Mouse (Mus musculus): ENCODE data around the gene Jarid2. TPM values are rescaled to one million over a fixed set of nuclear protein-coding genes. Genes with fewer than 3 reads are reported as not detected.
"Not testable (repeated sequence)": the region's sequence is repeated elsewhere in the genome, so short reads cannot be mapped to it uniquely, and the experiment has no call there.

Jarid2 gene
- polyA plus RNA-seq, 1 experiment = 3.1 TPM

DNA sequence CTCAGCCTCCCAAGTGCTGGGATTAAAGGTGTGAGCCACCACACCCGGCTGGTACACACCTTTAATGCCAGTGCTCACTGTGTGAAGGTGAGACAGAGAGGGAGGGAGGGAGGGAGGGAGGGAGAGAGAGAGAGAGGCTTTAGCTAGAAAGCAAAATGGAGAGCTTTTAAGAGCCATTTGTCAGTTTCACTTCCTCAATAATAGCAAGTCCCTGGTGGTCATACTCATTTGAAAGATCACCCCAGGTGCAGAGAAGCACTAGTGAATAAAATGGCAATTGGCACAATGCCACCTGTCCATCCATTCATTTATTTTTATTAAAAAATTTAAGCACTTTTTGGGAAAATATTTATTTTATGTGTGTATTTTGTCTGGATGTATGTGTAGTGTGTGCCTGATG is 9.2 kb upstream of the Jarid2 start:
- Histone ChIP-seq H3K36me3 (ENCODE audit: control insufficient read depth, insufficient read depth) (no peaks in the 10 kb centered on the region), H3ac (ENCODE audit: control insufficient read depth, insufficient read length, low read depth) (no peak overlapping the region), H3K4me3 (ENCODE audit: insufficient read depth, poor library complexity, severe bottlenecking) (no peak overlapping the region), H3K79me3 (ENCODE audit: low read depth) (no peaks in the 10 kb centered on the region), H3K79me2 (ENCODE audit: control insufficient read depth, insufficient read depth) (no peaks in the 10 kb centered on the region), H3K27me3 (ENCODE audit: control insufficient read depth, insufficient read depth, insufficient read length) (no peaks in the 10 kb centered on the region)
- TF ChIP-seq MYOD1 (IDR thresholded peaks at IDR 0.05; ENCODE audit: control insufficient read depth, insufficient read length, low read depth) (no peak), MAX (IDR thresholded peaks at IDR 0.05) (no peak), USF1 (IDR thresholded peaks at IDR 0.05; ENCODE audit: low read depth) (no peak), FOSL1 (IDR thresholded peaks at IDR 0.05; ENCODE audit: insufficient read depth, low read length, poor library complexity, severe bottlenecking) (no peak), MYOG (IDR thresholded peaks at IDR 0.05; ENCODE audit: control insufficient read depth, extremely low read depth, insufficient read length) (no peak), CTCF (IDR thresholded peaks at IDR 0.05; ENCODE audit: control insufficient read depth, insufficient read depth, insufficient read length) (no peak), CEBPB (IDR thresholded peaks at IDR 0.05; ENCODE audit: low read depth) (no peak)

- Histone ChIP-seq H3ac (ENCODE audit: control insufficient read depth, insufficient read length, low read depth) (no peak overlapping the region), H3K4me3 (ENCODE audit: insufficient read depth, poor library complexity, severe bottlenecking) (no peak overlapping the region), H3K79me3 (ENCODE audit: low read depth) (no peaks in the 10 kb centered on the region), H3K27me3 (ENCODE audit: control insufficient read depth, insufficient read depth, insufficient read length) (no peaks in the 10 kb centered on the region), H3K36me3 (ENCODE audit: control insufficient read depth, insufficient read depth) (no peaks in the 10 kb centered on the region), H3K79me2 (ENCODE audit: control insufficient read depth, insufficient read depth) (no peaks in the 10 kb centered on the region)
- TF ChIP-seq CTCF (IDR thresholded peaks at IDR 0.05; ENCODE audit: control insufficient read depth, insufficient read depth, insufficient read length) (no peak), CEBPB (IDR thresholded peaks at IDR 0.05; ENCODE audit: low read depth) (no peak), FOSL1 (IDR thresholded peaks at IDR 0.05; ENCODE audit: insufficient read depth, low read length, poor library complexity, severe bottlenecking) (no peak), MAX (IDR thresholded peaks at IDR 0.05) (no peak), MYOD1 (IDR thresholded peaks at IDR 0.05; ENCODE audit: control insufficient read depth, insufficient read length, low read depth) (no peak), MYOG (IDR thresholded peaks at IDR 0.05; ENCODE audit: control insufficient read depth, extremely low read depth, insufficient read length) (no peak), USF1 (IDR thresholded peaks at IDR 0.05; ENCODE audit: low read depth) (no peak)
These were observed 7.3 kb upstream of the Jarid2 start for GRCm38 (mm10) chr13:44721891-44722547.

DNA sequence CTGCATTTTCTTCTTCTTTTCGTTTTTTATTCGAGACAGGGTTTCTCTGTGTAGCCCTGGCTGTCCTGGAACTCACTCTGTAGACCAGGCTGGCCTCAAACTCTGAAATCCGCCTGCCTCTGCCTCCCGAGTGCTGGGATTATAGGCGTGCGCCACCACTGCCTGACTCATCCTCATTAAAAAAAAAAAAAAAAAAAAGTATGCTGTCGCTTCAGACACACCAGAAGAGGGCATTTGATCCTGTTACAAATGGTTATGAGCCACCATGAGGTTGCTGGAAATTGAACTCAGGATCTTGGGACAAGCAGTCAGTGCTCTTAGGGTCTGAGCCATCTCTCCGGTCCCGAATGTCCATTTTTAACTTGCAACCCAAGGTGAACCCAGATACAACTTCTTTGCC is 5.8 kb upstream of the Jarid2 start:
- not testable (repeated sequence) for H3ac ChIP-seq (ENCODE audit: control insufficient read depth, insufficient read length, low read depth); H3K79me3 ChIP-seq (ENCODE audit: low read depth); H3K36me3 ChIP-seq (ENCODE audit: control insufficient read depth, insufficient read depth); H3K4me3 ChIP-seq (ENCODE audit: insufficient read depth, poor library complexity, severe bottlenecking); H3K27me3 ChIP-seq (ENCODE audit: control insufficient read depth, insufficient read depth, insufficient read length); H3K79me2 ChIP-seq (ENCODE audit: control insufficient read depth, insufficient read depth)

- no peaks in the 10 kb centered on the region for H3K27me3 ChIP-seq (ENCODE audit: control insufficient read depth, insufficient read depth, insufficient read length)
- TF ChIP-seq MYOG (IDR thresholded peaks at IDR 0.05; ENCODE audit: control insufficient read depth, extremely low read depth, insufficient read length) (no peak), MYOD1 (IDR thresholded peaks at IDR 0.05; ENCODE audit: control insufficient read depth, insufficient read length, low read depth) (no peak), USF1 (IDR thresholded peaks at IDR 0.05; ENCODE audit: low read depth) (no peak), CTCF (IDR thresholded peaks at IDR 0.05; ENCODE audit: control insufficient read depth, insufficient read depth, insufficient read length) (no peak), CEBPB (IDR thresholded peaks at IDR 0.05; ENCODE audit: low read depth) (no peak), FOSL1 (IDR thresholded peaks at IDR 0.05; ENCODE audit: insufficient read depth, low read length, poor library complexity, severe bottlenecking) (no peak), MAX (IDR thresholded peaks at IDR 0.05) (no peak)
- no peak overlapping the region for H3K4me3 ChIP-seq (ENCODE audit: insufficient read depth, poor library complexity, severe bottlenecking)
- no peaks in the 10 kb centered on the region for H3K36me3 ChIP-seq (ENCODE audit: control insufficient read depth, insufficient read depth)
- H3K79me2 ChIP-seq (ENCODE audit: control insufficient read depth, insufficient read depth) = peaks cover 20% of the 10 kb centered on the region
- peaks cover 17% of the 10 kb centered on the region for H3K79me3 ChIP-seq (ENCODE audit: low read depth)
- no peak overlapping the region for H3ac ChIP-seq (ENCODE audit: control insufficient read depth, insufficient read length, low read depth)
These were observed 961 bp upstream of the Jarid2 start for GRCm38 (mm10) chr13:44728145-44728880.

DNA sequence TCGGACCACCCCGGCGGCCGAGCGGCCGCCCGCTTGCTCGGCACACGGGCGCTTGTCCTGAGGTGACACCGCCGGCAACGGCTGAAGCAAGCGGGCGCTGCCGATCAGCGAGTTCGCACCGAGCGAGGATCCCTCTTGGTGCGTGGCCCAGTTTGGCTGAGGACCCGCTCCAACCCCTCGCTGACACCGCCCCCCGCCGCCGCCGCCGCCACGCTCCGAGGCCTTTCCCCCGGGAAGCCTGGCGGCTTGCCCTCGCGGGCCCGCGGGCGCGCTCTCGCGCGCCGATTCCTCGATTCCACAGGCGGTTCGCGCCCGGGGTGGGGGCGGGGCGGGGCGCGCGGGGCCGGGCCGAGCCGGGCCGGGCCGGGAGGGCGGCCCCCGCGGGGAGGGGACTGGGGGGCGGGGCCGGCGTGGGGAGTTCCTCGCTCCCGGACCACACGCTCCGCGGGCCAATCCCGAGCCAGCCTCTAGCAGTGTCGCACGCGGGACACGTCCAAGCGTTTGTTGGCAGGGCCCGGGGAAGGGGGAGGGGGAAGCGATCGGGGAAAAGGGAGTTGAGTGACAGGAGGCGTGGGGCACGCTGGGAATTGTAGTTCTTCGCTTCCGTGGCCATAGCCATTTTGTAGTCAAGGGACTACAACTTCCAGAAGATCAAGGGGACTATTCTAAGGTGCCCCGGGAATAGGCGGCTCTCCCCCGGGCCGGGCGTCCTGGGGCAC is 1.0 kb downstream of the Jarid2 start:
- H3K79me3 ChIP-seq (ENCODE audit: low read depth) = peaks cover 27% of the 10 kb centered on the region
- H3K36me3 ChIP-seq (ENCODE audit: control insufficient read depth, insufficient read depth) = no peaks in the 10 kb centered on the region
- H3ac ChIP-seq (ENCODE audit: control insufficient read depth, insufficient read length, low read depth) = peak overlapping the region; percentile 96
- peak overlapping the region; percentile 60 for H3K4me3 ChIP-seq (ENCODE audit: insufficient read depth, poor library complexity, severe bottlenecking)
- H3K27me3 ChIP-seq (ENCODE audit: control insufficient read depth, insufficient read depth, insufficient read length) = no peaks in the 10 kb centered on the region
- TF ChIP-seq USF1 (IDR thresholded peaks at IDR 0.05; ENCODE audit: low read depth) (no peak), MAX (IDR thresholded peaks at IDR 0.05) (no peak), CEBPB (IDR thresholded peaks at IDR 0.05; ENCODE audit: low read depth) (no peak), FOSL1 (IDR thresholded peaks at IDR 0.05; ENCODE audit: insufficient read depth, low read length, poor library complexity, severe bottlenecking) (no peak), MYOD1 (IDR thresholded peaks at IDR 0.05; ENCODE audit: control insufficient read depth, insufficient read length, low read depth) (no peak), MYOG (IDR thresholded peaks at IDR 0.05; ENCODE audit: control insufficient read depth, extremely low read depth, insufficient read length) (no peak), CTCF (IDR thresholded peaks at IDR 0.05; ENCODE audit: control insufficient read depth, insufficient read depth, insufficient read length) (no peak)
- H3K79me2 ChIP-seq (ENCODE audit: control insufficient read depth, insufficient read depth) = peaks cover 40% of the 10 kb centered on the region
